Mouse (Mus musculus): ENCODE results near the gene Aldh18a1. TPM values are rescaled to one million over a fixed set of nuclear protein-coding genes. Genes with fewer than 3 reads are reported as not detected.
"Not testable (repeated sequence)": the region's sequence is repeated elsewhere in the genome, so short reads cannot be mapped to it uniquely, and the experiment has no call there.

Gene Aldh18a1
- polyA plus RNA-seq, 1 experiment from 2014 or later = 67.4 TPM

- peak within 1 kb of the TSS; percentile 73 for H3K4me3 ChIP-seq
- 1% methylated on average over 45 of the region's 45 CpGs for WGBS (ENCODE audit: insufficient replicate concordance)
- H3K4me1 ChIP-seq = peaks cover 19% of the 10 kb centered on the region
- H3K27ac ChIP-seq = no peak within 1 kb of the TSS
- peak within 1 kb of the TSS; percentile 71 for H3K9ac ChIP-seq
- ATAC-seq = peak; percentile 100
- peaks cover 15% of the 10 kb centered on the region; the same call in 1 of the 2 replicates for H3K27me3 ChIP-seq (replicated peaks)
- peak within 1 kb of the TSS; percentile 87 for H3K4me2 ChIP-seq
- H3K36me3 ChIP-seq = peaks cover 25% of the 10 kb centered on the region
- no peaks in the 10 kb centered on the region for H3K9me3 ChIP-seq (replicated peaks)
Observed at GRCm38 (mm10) chr19:40611830-40612506, 23.7 kb upstream of the Aldh18a1 start, which contains the start of the genes Tctn3 and Entpd1. Gene Tctn3 (minus strand): TSS chr19:40612233. Gene Entpd1 (plus strand): TSS chr19:40612366.

GRCm38 (mm10) chr19:40607676-40608075, 19.4 kb upstream of the Aldh18a1 start:
- 68% methylated on average over 6 of the region's 6 CpGs for WGBS (ENCODE audit: insufficient replicate concordance)
- H3K9ac ChIP-seq = no peak overlapping the region
- peaks cover 52% of the 10 kb centered on the region for H3K36me3 ChIP-seq
- H3K4me1 ChIP-seq = peaks cover 19% of the 10 kb centered on the region
- no peak for ATAC-seq
- no peak overlapping the region for H3K4me3 ChIP-seq
- no peak overlapping the region for H3K4me2 ChIP-seq
- H3K27me3 ChIP-seq (replicated peaks) = no peaks in the 10 kb centered on the region
- no peak overlapping the region for H3K27ac ChIP-seq
- no peaks in the 10 kb centered on the region for H3K9me3 ChIP-seq (replicated peaks)

- H3K4me2 ChIP-seq = no peak overlapping the region
- 81% methylated on average over 9 of the region's 9 CpGs for WGBS (ENCODE audit: insufficient replicate concordance)
- no peak overlapping the region for H3K4me3 ChIP-seq
- peaks cover 54% of the 10 kb centered on the region for H3K36me3 ChIP-seq
- no peak overlapping the region for H3K27ac ChIP-seq
- H3K9me3 ChIP-seq (replicated peaks) = no peaks in the 10 kb centered on the region
- no peak overlapping the region for H3K9ac ChIP-seq
- peaks cover 10% of the 10 kb centered on the region; the same call in 1 of the 2 replicates for H3K4me1 ChIP-seq
- no peak for ATAC-seq
- H3K27me3 ChIP-seq (replicated peaks) = no peaks in the 10 kb centered on the region
Observed at GRCm38 (mm10) chr19:40605189-40605588, 16.9 kb upstream of the Aldh18a1 start.

GRCm38 (mm10) chr19:40601870-40602269, 13.6 kb upstream of the Aldh18a1 start:
- Histone ChIP-seq H3K27me3 (replicated peaks) (no peaks in the 10 kb centered on the region), H3K9me3 (replicated peaks) (no peaks in the 10 kb centered on the region), H3K4me3 (no peak overlapping the region), H3K4me1 (peaks cover 10% of the 10 kb centered on the region; the same call in 1 of the 2 replicates), H3K36me3 (peaks cover 27% of the 10 kb centered on the region), H3K4me2 (no peak overlapping the region), H3K9ac (no peak overlapping the region), H3K27ac (no peak overlapping the region)
- 0 out of 2 replicates have a peak, but pooled peaks have one; percentile 37 for ATAC-seq
- WGBS (ENCODE audit: insufficient replicate concordance) = 41% methylated on average over 3 of the region's 3 CpGs

GRCm38 (mm10) chr19:40600846-40601245, 12.6 kb upstream of the Aldh18a1 start:
- not testable (repeated sequence) for H3K27me3 ChIP-seq (replicated peaks); H3K4me2 ChIP-seq; H3K27ac ChIP-seq; H3K9me3 ChIP-seq (replicated peaks); ATAC-seq; H3K4me1 ChIP-seq; H3K4me3 ChIP-seq; H3K9ac ChIP-seq
- 76% methylated on average over 5 of the region's 5 CpGs for WGBS (ENCODE audit: insufficient replicate concordance)
- peaks cover 17% of the 10 kb centered on the region for H3K36me3 ChIP-seq

- no peak for ATAC-seq
- no peak overlapping the region for H3K4me3 ChIP-seq
- no peaks in the 10 kb centered on the region for H3K36me3 ChIP-seq
- H3K4me2 ChIP-seq = no peak overlapping the region
- no peak overlapping the region for H3K27ac ChIP-seq
- 77% methylated on average over 8 of the region's 8 CpGs for WGBS (ENCODE audit: insufficient replicate concordance)
- no peaks in the 10 kb centered on the region for H3K4me1 ChIP-seq
- no peak overlapping the region for H3K9ac ChIP-seq
- no peaks in the 10 kb centered on the region for H3K9me3 ChIP-seq (replicated peaks)
- H3K27me3 ChIP-seq (replicated peaks) = no peaks in the 10 kb centered on the region
Observed at GRCm38 (mm10) chr19:40595831-40596230, 7.6 kb upstream of the Aldh18a1 start.

GRCm38 (mm10) chr19:40595231-40595630, 7.0 kb upstream of the Aldh18a1 start:
- Histone ChIP-seq H3K9ac (no peak overlapping the region), H3K4me2 (no peak overlapping the region), H3K4me1 (peaks cover 5% of the 10 kb centered on the region; the same call in 1 of the 2 replicates), H3K9me3 (replicated peaks) (no peaks in the 10 kb centered on the region), H3K36me3 (no peaks in the 10 kb centered on the region), H3K27ac (no peak overlapping the region), H3K27me3 (replicated peaks) (no peaks in the 10 kb centered on the region), H3K4me3 (no peak overlapping the region)
- 62% methylated on average over 3 of the region's 3 CpGs for WGBS (ENCODE audit: insufficient replicate concordance)
- no peak for ATAC-seq

GRCm38 (mm10) chr19:40589530-40589880, 1.2 kb upstream of the Aldh18a1 start:
- WGBS (ENCODE audit: insufficient replicate concordance) = under 1% methylated on average over 10 of the region's 10 CpGs
- Histone ChIP-seq H3K9me3 (replicated peaks) (no peaks in the 10 kb centered on the region), H3K27me3 (replicated peaks) (no peaks in the 10 kb centered on the region), H3K36me3 (peaks cover 15% of the 10 kb centered on the region), H3K4me2 (peak overlapping the region; percentile 86), H3K9ac (peak overlapping the region; percentile 75), H3K27ac (peak overlapping the region; percentile 82; the same call in 1 of the 2 replicates), H3K4me1 (peaks cover 42% of the 10 kb centered on the region), H3K4me3 (peak overlapping the region; percentile 77)
- ATAC-seq = no peak

GRCm38 (mm10) chr19:40588847-40589529, 725 bp upstream of the Aldh18a1 start:
- H3K9ac ChIP-seq = peak overlapping the region; percentile 75
- peaks cover 42% of the 10 kb centered on the region for H3K4me1 ChIP-seq
- no peaks in the 10 kb centered on the region for H3K27me3 ChIP-seq (replicated peaks)
- ATAC-seq = peak; percentile 51; the same call in 1 of the 2 replicates
- peak overlapping the region; percentile 86 for H3K4me2 ChIP-seq
- WGBS (ENCODE audit: insufficient replicate concordance) = under 1% methylated on average over 18 of the region's 18 CpGs
- peak overlapping the region; percentile 77 for H3K4me3 ChIP-seq
- H3K9me3 ChIP-seq (replicated peaks) = no peaks in the 10 kb centered on the region
- peaks cover 18% of the 10 kb centered on the region for H3K36me3 ChIP-seq
- peak overlapping the region; percentile 82 for H3K27ac ChIP-seq

- peak; percentile 68 for ATAC-seq
- peaks cover 42% of the 10 kb centered on the region for H3K4me1 ChIP-seq
- 1% methylated on average over 30 of the region's 30 CpGs for WGBS (ENCODE audit: insufficient replicate concordance)
- no peaks in the 10 kb centered on the region for H3K27me3 ChIP-seq (replicated peaks)
- peak overlapping the region; percentile 75 for H3K9ac ChIP-seq
- H3K27ac ChIP-seq = peak overlapping the region; percentile 82
- peak overlapping the region; percentile 77 for H3K4me3 ChIP-seq
- H3K9me3 ChIP-seq (replicated peaks) = no peaks in the 10 kb centered on the region
- H3K4me2 ChIP-seq = peak overlapping the region; percentile 86
- H3K36me3 ChIP-seq = peaks cover 31% of the 10 kb centered on the region
Observed at GRCm38 (mm10) chr19:40587491-40588292, 571 bp downstream of the Aldh18a1 start.

- Histone ChIP-seq H3K27me3 (replicated peaks) (no peaks in the 10 kb centered on the region), H3K4me2 (peak overlapping the region; percentile 86), H3K4me3 (peak overlapping the region; percentile 77), H3K27ac (peak overlapping the region; percentile 82), H3K9me3 (replicated peaks) (no peaks in the 10 kb centered on the region), H3K4me1 (peaks cover 49% of the 10 kb centered on the region), H3K36me3 (peaks cover 39% of the 10 kb centered on the region), H3K9ac (peak overlapping the region; percentile 75)
- 15% methylated on average over 7 of the region's 7 CpGs for WGBS (ENCODE audit: insufficient replicate concordance)
- peak; percentile 33; the same call in 1 of the 2 replicates for ATAC-seq
Observed at GRCm38 (mm10) chr19:40586908-40587307, 1.4 kb downstream of the Aldh18a1 start.

Measured in liver, embryonic 12.5 days (tissue).